Mouse (Mus musculus) heart, postnatal 0 days (tissue): ENCODE data around the gene Prdm2.

Source experiments
- CTCF ChIP-seq: IDR thresholded peaks from 2 replicates; pipeline ENCODE4 v1.5.1; 2016; ENCODE audit warnings: antibody characterized with exemption, control low read depth, low read depth
- EP300 ChIP-seq: IDR thresholded peaks from 2 replicates; pipeline ENCODE4 v1.6.1; 2016; ENCODE audit warnings: antibody characterized with exemption, low read depth

DNA sequence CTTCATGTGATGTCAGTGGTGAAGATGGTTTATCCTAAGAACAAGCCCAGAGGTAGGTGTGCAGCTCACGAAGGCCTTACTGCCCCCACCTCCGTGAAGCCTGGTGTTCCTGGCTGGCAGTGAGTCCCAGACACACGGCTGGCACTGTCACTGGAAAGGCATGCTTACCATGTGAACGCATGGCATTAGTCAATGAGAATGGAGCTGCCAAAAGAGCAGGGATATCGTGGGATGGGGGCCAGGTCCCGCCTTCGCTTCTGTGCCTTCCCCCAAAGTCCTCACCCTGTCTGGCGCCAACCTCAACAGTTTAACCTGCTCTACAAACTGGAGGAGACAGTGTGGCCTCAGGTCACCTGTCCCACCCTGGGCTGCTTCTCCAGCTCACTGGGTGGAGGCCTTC, 92.8 kb downstream of the Prdm2 start:
- no peak for TF ChIP-seq CTCF
- no peak for TF ChIP-seq EP300
